Mouse (Mus musculus) hindbrain, embryonic 11.5 days (tissue): ENCODE data around the gene Itpkc. TPM values are rescaled to one million over a fixed set of nuclear protein-coding genes. Genes with fewer than 3 reads are reported as not detected.
A peak's percentile ranks its signal among the peaks of the same experiment; 100 is the strongest.

Experiments
- ATAC-seq: fragments of 200-750 bp; cut with Nextera tagmentation; 2 replicates; pipeline ENCODE4 v1.8.0; 2017; ENCODE audit warnings: mild to moderate bottlenecking, moderate TSS enrichment, moderate library complexity; ENCODE audit not compliant: low FRiP score
- DNase-seq: peaks from one replicate; pipeline ENCODE4 v3.0.0-alpha.2; 2015; ENCODE audit warnings: low spot score
- H3K27ac ChIP-seq: fragments of 300-500 bp; sonication (generic); 2 replicates; pipeline ENCODE4 v1.5.1; 2014; ENCODE audit warnings: mild to moderate bottlenecking, low read depth, low read length
- H3K27me3 ChIP-seq: fragments of 300-500 bp; sonication (generic); 2 replicates; pipeline ENCODE4 v1.6.1; 2014; ENCODE audit warnings: mild to moderate bottlenecking, low read length, moderate library complexity, mixed read lengths; ENCODE audit not compliant: control insufficient read depth, insufficient read depth
- H3K36me3 ChIP-seq: fragments of 300-500 bp; sonication (generic); 2 replicates; pipeline ENCODE4 v1.6.1; 2014; ENCODE audit warnings: mild to moderate bottlenecking, low read length, moderate library complexity, mixed read lengths; ENCODE audit not compliant: control insufficient read depth, insufficient read depth
- H3K4me1 ChIP-seq: fragments of 300-500 bp; sonication (generic); replicated peaks from 2 replicates; pipeline ENCODE4 v1.6.1; 2014; ENCODE audit warnings: low read length, mixed read lengths; ENCODE audit not compliant: control insufficient read depth, insufficient read depth
- H3K4me2 ChIP-seq: fragments of 300-500 bp; sonication (generic); replicated peaks from 2 replicates; pipeline ENCODE4 v1.6.1; 2014; ENCODE audit warnings: mild to moderate bottlenecking, low read depth, low read length
- H3K4me3 ChIP-seq: fragments of 300-500 bp; sonication (generic); 2 replicates; pipeline ENCODE4 v1.5.1; 2014; ENCODE audit warnings: low read depth, low read length
- H3K9ac ChIP-seq: fragments of 300-500 bp; sonication (generic); 2 replicates; pipeline ENCODE4 v1.6.1; 2014; ENCODE audit warnings: low read depth, low read length
- H3K9me3 ChIP-seq: fragments of 300-500 bp; sonication (generic); 2 replicates; pipeline ENCODE4 v1.6.1; 2016; ENCODE audit warnings: low read length; ENCODE audit not compliant: control insufficient read depth
- whole genome bisulfite sequencing: fragments of 180-500 bp; shearing (Covaris S2); extraction: QIAGEN DNeasy Blood & Tissue Kit; methylation state at CpG from one replicate; pipeline ENCODE4 v1.1.7; 2014; 5-methylcytosine and 5-hydroxymethylcytosine counted together
- polyA plus RNA-seq: library from polyadenylated mRNA; unstranded; fragments of >200 nt; fragmentation: Nextera tagmentation; extraction: Ambion mirVana; gene quantifications from 2 replicates; pipeline ENCODE4 v1.2.1, GENCODE M21; 2014

Gene Itpkc
- polyA plus RNA-seq, result 5.0 and 6.7 TPM in 2 replicates

GRCm38 (mm10) chr7:27228281-27228821 is at the start of gene Itpkc:
Itpkc (minus strand) TSS chr7:27228661.
- WGBS, result under 1% methylated on average over 49 of the region's 49 CpGs
- peak within 1 kb of the TSS; percentile 82 for H3K4me3 ChIP-seq
- peak within 1 kb of the TSS; percentile 84 for H3K4me2 ChIP-seq
- no peaks in the 10 kb centered on the region for H3K36me3 ChIP-seq
- H3K9ac ChIP-seq, result peak within 1 kb of the TSS; percentile 77
- H3K27me3 ChIP-seq, result no peaks in the 10 kb centered on the region
- H3K9me3 ChIP-seq, result no peaks in the 10 kb centered on the region
- H3K27ac ChIP-seq, result peak within 1 kb of the TSS; percentile 82
- DNase-seq, result peak; percentile 96
- peak; percentile 82 for ATAC-seq
- H3K4me1 ChIP-seq, result peaks cover 9% of the 10 kb centered on the region; the same call in 1 of the 2 replicates

GRCm38 (mm10) chr7:27277191-27277590 is 48.7 kb upstream of the Itpkc start:
- Histone ChIP-seq H3K4me3 (no peak overlapping the region), H3K9me3 (no peaks in the 10 kb centered on the region), H3K27ac (no peak overlapping the region), H3K27me3 (no peaks in the 10 kb centered on the region), H3K4me1 (no peaks in the 10 kb centered on the region), H3K36me3 (peaks cover 25% of the 10 kb centered on the region), H3K9ac (no peak overlapping the region), H3K4me2 (no peak overlapping the region)
- WGBS, result 87% methylated on average over 3 of the region's 3 CpGs
- ATAC-seq, result no peak
- DNase-seq, result no peak

GRCm38 (mm10) chr7:27276021-27276420 is 47.6 kb upstream of the Itpkc start:
- Histone ChIP-seq H3K4me3 (no peak overlapping the region), H3K36me3 (peaks cover 32% of the 10 kb centered on the region), H3K4me2 (no peak overlapping the region)

GRCm38 (mm10) chr7:27274916-27275315 is 46.5 kb upstream of the Itpkc start:
- H3K4me2 ChIP-seq, result no peak overlapping the region
- H3K4me1 ChIP-seq, result no peaks in the 10 kb centered on the region
- H3K36me3 ChIP-seq, result peaks cover 37% of the 10 kb centered on the region
- no peak overlapping the region for H3K27ac ChIP-seq
- no peak for ATAC-seq
- no peak overlapping the region for H3K4me3 ChIP-seq
- WGBS, result 92% methylated on average over 4 of the region's 4 CpGs
- no peak overlapping the region for H3K9ac ChIP-seq
- no peaks in the 10 kb centered on the region for H3K9me3 ChIP-seq
- no peaks in the 10 kb centered on the region for H3K27me3 ChIP-seq
- no peak for DNase-seq

More at GRCm38 (mm10) chr7:27276021-27276420, 47.6 kb upstream of the Itpkc start:
- ATAC-seq (no peak), DNase-seq (no peak)
- H3K4me1 ChIP-seq, result no peaks in the 10 kb centered on the region
- no peaks in the 10 kb centered on the region for H3K9me3 ChIP-seq
- H3K27me3 ChIP-seq, result no peaks in the 10 kb centered on the region
- no peak overlapping the region for H3K9ac ChIP-seq
- 69% methylated on average over 7 of the region's 7 CpGs for WGBS
- H3K27ac ChIP-seq, result no peak overlapping the region

- no peak overlapping the region for H3K9ac ChIP-seq
- H3K4me3 ChIP-seq, result no peak overlapping the region
- H3K4me2 ChIP-seq, result no peak overlapping the region
- ATAC-seq (no peak), DNase-seq (peak; percentile 55)
- H3K27ac ChIP-seq, result no peak overlapping the region
- no peaks in the 10 kb centered on the region for H3K27me3 ChIP-seq
- 44% methylated on average over 32 of the region's 32 CpGs for WGBS
- H3K36me3 ChIP-seq, result peaks cover 39% of the 10 kb centered on the region
- no peaks in the 10 kb centered on the region for H3K4me1 ChIP-seq
- no peaks in the 10 kb centered on the region for H3K9me3 ChIP-seq
These were observed 45.4 kb upstream of the Itpkc start for GRCm38 (mm10) chr7:27273739-27274351.

- H3K36me3 ChIP-seq, result peaks cover 33% of the 10 kb centered on the region
These were observed 43.0 kb upstream of the Itpkc start for GRCm38 (mm10) chr7:27271423-27271822.

GRCm38 (mm10) chr7:27266515-27267128 is 38.2 kb upstream of the Itpkc start:
- Histone ChIP-seq H3K9ac (no peak overlapping the region), H3K27ac (no peak overlapping the region), H3K36me3 (peaks cover 21% of the 10 kb centered on the region; the same call in 1 of the 2 replicates), H3K4me2 (no peak overlapping the region), H3K4me3 (no peak overlapping the region), H3K4me1 (no peaks in the 10 kb centered on the region), H3K27me3 (no peaks in the 10 kb centered on the region), H3K9me3 (no peaks in the 10 kb centered on the region)
- no peak for DNase-seq
- no peak for ATAC-seq
- 75% methylated on average over 20 of the region's 20 CpGs for WGBS

More at GRCm38 (mm10) chr7:27271423-27271822, 43.0 kb upstream of the Itpkc start:
- no peaks in the 10 kb centered on the region for H3K9me3 ChIP-seq
- H3K27ac ChIP-seq, result no peak overlapping the region
- no peak overlapping the region for H3K4me2 ChIP-seq
- no peaks in the 10 kb centered on the region for H3K27me3 ChIP-seq
- H3K4me1 ChIP-seq, result no peaks in the 10 kb centered on the region
- 88% methylated on average over 8 of the region's 8 CpGs for WGBS
- no peak overlapping the region for H3K9ac ChIP-seq
- H3K4me3 ChIP-seq, result no peak overlapping the region
- ATAC-seq, result no peak
- DNase-seq, result no peak

GRCm38 (mm10) chr7:27264761-27265160 is 36.3 kb upstream of the Itpkc start:
- ATAC-seq (no peak), DNase-seq (no peak)
- Histone ChIP-seq H3K4me2 (no peak overlapping the region), H3K4me1 (peaks cover 8% of the 10 kb centered on the region), H3K9ac (no peak overlapping the region), H3K27me3 (no peaks in the 10 kb centered on the region), H3K9me3 (no peaks in the 10 kb centered on the region), H3K36me3 (peaks cover 13% of the 10 kb centered on the region; the same call in 1 of the 2 replicates), H3K4me3 (no peak overlapping the region), H3K27ac (no peak overlapping the region)
- WGBS, result 93% methylated on average over 12 of the region's 12 CpGs
